Mouse (Mus musculus) ES-E14 (cell line): ENCODE results near the gene Ppp1r1c.

Source experiments
- CHD2 ChIP-seq: IDR thresholded peaks from 2 replicates; pipeline ENCODE4 v1.6.1; 2014; ENCODE audit warnings: mild to moderate bottlenecking, low read depth, low read length, inconsistent platforms
- HCFC1 ChIP-seq: IDR thresholded peaks from 2 replicates; pipeline ENCODE4 v1.6.1; 2012; ENCODE audit warnings: low read length, inconsistent platforms, borderline replicate concordance; ENCODE audit not compliant: insufficient read depth

DNA sequence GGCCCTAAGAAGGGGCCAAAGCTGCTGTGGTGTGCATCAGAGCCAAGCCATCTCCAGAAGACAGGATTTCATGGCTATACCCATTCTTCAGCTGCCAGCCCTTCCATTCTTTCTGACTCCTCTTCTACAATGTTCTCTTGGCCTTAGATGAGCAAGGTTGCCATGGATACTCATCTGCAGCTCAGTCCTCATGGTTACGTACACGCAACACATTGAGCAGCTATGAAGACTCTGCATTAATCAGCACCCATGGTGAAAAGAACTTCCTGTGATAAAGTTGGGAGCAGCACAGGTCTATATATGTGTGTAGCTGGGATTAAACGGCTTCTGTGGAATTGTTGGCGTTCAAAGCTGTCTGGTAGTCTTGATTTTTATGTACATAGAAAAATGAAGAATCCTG is 24.3 kb upstream of the Ppp1r1c start:
- no peak for TF ChIP-seq CHD2
- no peak for TF ChIP-seq HCFC1
